Mouse (Mus musculus): ENCODE results near the gene Med16. TPM values are rescaled to one million over a fixed set of nuclear protein-coding genes. Genes with fewer than 3 reads are reported as not detected.
A peak's percentile ranks its signal among the peaks of the same experiment; 100 is the strongest.

Gene Med16
- polyA plus RNA-seq, 1 experiment from 2014 or later = 70.0 TPM

GRCm38 (mm10) chr10:79942988-79943387, 34.3 kb upstream of the Med16 start:
- Histone ChIP-seq H3K4me2 (replicated peaks) (no peak overlapping the region), H3K36me3 (peaks cover 17% of the 10 kb centered on the region; the same call in 1 of the 2 replicates), H3K9me3 (replicated peaks) (no peaks in the 10 kb centered on the region), H3K27me3 (peaks cover 2% of the 10 kb centered on the region; the same call in 1 of the 2 replicates), H3K27ac (no peak overlapping the region), H3K4me1 (peaks cover 33% of the 10 kb centered on the region), H3K9ac (no peak overlapping the region), H3K4me3 (no peak overlapping the region)
- no peak for ATAC-seq (ENCODE audit: low FRiP score)
- 93% methylated on average over 1 of the region's 1 CpGs for WGBS

DNA sequence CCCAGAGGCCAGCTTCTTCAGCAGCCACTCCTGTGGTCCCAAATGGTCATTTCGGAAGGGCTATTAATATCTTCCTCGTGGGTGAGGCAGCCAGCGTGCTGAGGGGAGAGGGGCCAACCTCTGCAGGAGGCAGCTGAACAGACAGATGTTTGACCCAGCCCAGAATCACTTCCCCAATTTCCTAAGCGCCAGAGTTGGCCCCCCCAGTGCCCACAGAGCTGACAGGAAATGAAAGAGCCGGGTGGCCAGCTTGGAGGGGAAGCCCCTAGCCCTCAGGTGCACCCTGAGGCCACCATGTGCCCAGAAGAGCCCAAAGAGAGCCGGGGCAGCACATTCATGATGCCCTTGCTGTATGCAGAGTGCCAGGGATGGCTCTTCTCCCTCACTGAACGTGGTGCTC, 32.0 kb upstream of the Med16 start:
- Histone ChIP-seq H3K27ac (no peak overlapping the region), H3K27me3 (peaks cover 4% of the 10 kb centered on the region; the same call in 1 of the 2 replicates), H3K9me3 (replicated peaks) (no peaks in the 10 kb centered on the region), H3K36me3 (peaks cover 20% of the 10 kb centered on the region), H3K4me3 (no peak overlapping the region), H3K4me1 (peaks cover 33% of the 10 kb centered on the region), H3K9ac (no peak overlapping the region), H3K4me2 (replicated peaks) (no peak overlapping the region)
- no peak for ATAC-seq (ENCODE audit: low FRiP score)
- 67% methylated on average over 7 of the region's 7 CpGs for WGBS

DNA sequence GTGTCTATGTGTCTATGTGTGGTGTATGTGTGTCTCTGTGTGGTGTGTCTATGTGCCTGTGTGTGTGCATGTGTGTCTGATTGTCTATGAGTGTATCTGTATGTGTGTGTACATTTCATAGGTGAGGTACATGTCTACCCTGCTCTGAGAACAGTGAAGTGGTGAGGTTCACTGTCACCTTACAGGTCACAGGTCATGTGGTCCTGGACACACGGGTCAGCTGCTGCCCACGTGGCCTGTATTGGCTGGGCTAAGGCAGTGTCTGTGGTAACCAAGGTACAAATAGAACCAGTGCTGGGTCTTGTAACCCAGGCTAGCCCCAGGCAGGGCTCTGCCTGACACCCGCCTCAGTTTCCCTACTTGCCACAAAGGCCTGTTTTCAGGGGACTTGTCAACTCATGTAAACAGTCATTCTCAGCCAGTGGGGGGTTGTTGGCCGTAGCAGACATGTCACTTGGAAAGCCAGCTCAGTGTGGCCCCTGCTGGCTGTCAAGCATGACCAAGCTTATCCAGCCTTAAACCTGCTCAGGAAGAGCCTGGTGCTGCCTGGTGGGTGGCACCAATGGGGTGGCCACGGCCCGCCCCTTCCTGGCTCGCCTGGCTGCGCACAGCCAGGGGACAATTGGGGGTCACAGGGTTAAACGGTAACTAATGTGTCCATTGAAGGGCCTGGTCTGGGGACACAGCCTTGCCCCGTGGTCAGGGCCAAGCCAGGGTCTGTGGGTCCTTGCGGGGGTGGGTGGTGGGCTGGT, 29.2 kb upstream of the Med16 start:
- 35% methylated on average over 11 of the region's 11 CpGs for whole genome bisulfite sequencing
- peaks cover 4% of the 10 kb centered on the region; the same call in 1 of the 2 replicates for H3K27me3 ChIP-seq
- no peak overlapping the region for H3K9ac ChIP-seq
- no peak overlapping the region for H3K27ac ChIP-seq
- peaks cover 39% of the 10 kb centered on the region for H3K4me1 ChIP-seq
- no peak overlapping the region for H3K4me3 ChIP-seq
- H3K36me3 ChIP-seq = peaks cover 29% of the 10 kb centered on the region
- no peak overlapping the region for H3K4me2 ChIP-seq (replicated peaks)
- ATAC-seq (ENCODE audit: low FRiP score) = no peak
- no peaks in the 10 kb centered on the region for H3K9me3 ChIP-seq (replicated peaks)

- Histone ChIP-seq H3K9ac (no peak overlapping the region), H3K4me2 (replicated peaks) (no peak overlapping the region; the same call in 1 of the 2 replicates), H3K27me3 (peaks cover 4% of the 10 kb centered on the region; the same call in 1 of the 2 replicates), H3K4me1 (peaks cover 49% of the 10 kb centered on the region), H3K9me3 (replicated peaks) (no peaks in the 10 kb centered on the region), H3K4me3 (no peak overlapping the region), H3K27ac (no peak overlapping the region), H3K36me3 (peaks cover 35% of the 10 kb centered on the region)
- 74% methylated on average over 27 of the region's 27 CpGs for WGBS
- ATAC-seq (ENCODE audit: low FRiP score) = peak; percentile 15; the same call in 1 of the 2 replicates
Measured at GRCm38 (mm10) chr10:79936911-79937441, 28.3 kb upstream of the Med16 start.

DNA sequence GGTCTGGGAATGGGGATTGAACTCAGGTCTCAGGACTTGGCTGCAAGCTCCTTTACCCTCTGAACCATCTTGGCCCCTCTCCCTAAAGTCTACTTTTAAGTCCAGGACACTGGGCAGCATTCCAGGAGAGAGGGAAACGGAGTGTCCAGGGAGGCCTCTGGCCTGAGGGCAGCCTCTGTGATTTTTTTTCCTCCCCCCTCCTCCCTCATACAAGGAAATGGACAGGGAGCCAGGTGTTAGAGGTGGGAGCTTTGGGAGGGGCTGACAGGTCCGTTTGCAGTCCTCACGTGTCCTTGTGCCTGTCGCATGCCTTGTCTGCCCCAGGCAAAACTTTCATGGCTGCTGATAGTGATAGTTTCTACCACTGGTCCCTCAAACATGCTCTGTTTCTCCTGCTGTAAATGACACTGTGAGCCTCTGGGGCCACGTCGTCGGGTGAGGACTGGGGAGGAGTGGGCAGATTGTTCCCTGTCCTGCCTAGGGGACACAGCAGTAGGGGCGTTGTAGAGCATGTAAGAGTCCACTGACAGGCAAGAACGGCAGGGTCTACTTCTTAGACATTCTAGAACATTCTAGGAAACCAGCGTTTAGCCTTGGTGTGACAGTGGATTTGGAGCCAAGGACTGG, 27.7 kb upstream of the Med16 start:
- Histone ChIP-seq H3K4me1 (peaks cover 51% of the 10 kb centered on the region), H3K36me3 (peaks cover 36% of the 10 kb centered on the region), H3K9me3 (replicated peaks) (no peaks in the 10 kb centered on the region), H3K4me2 (replicated peaks) (no peak overlapping the region), H3K27me3 (peaks cover 4% of the 10 kb centered on the region; the same call in 1 of the 2 replicates), H3K27ac (no peak overlapping the region), H3K4me3 (no peak overlapping the region), H3K9ac (no peak overlapping the region)
- no peak for ATAC-seq (ENCODE audit: low FRiP score)
- WGBS = 75% methylated on average over 10 of the region's 10 CpGs

DNA sequence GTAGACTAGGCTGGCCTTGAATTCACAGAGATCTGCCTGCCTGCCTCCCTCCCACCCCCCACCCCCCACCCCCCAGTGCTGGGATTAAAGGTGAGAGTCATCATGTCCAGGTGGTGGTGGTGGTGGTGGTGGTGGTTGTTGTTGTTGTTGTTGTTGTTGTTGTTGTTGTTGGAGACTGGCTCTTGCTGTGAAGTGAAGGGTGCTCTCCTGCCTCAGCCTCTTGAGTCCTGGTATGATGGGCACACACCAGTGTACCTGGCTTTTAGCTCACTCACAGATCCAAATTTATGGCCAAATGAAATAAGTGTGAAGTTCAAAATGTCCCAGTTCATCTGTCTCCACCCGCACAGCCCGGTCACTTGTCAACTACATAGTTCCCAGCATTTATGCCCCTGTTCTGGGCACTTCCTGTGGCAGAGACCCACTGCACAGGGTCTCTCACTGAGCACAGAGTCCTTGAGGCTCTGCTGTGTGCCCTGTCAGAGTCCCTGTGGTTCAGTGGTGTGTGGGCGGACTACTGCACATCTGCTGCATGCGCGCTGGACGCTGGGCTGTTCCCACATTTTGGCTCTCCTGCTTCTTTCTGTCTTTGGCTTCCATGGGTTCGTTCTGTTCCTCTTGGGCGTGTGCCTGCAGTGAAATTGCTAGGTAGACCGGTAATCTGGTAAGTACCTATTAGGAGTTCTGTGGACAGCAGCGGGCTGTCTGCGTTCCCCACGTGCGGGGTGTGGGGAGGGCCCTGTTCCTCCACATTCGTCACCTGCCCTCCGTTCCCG, 26.3 kb upstream of the Med16 start:
- no peak overlapping the region for H3K27ac ChIP-seq
- peaks cover 60% of the 10 kb centered on the region for H3K4me1 ChIP-seq
- peaks cover 4% of the 10 kb centered on the region; the same call in 1 of the 2 replicates for H3K27me3 ChIP-seq
- 0 out of 2 replicates have a peak overlapping the region, but pooled peaks have one; percentile 24 for H3K9ac ChIP-seq
- no peak for ATAC-seq (ENCODE audit: low FRiP score)
- H3K36me3 ChIP-seq = peaks cover 43% of the 10 kb centered on the region
- no peaks in the 10 kb centered on the region for H3K9me3 ChIP-seq (replicated peaks)
- 90% methylated on average over 16 of the region's 16 CpGs for WGBS
- no peak overlapping the region for H3K4me3 ChIP-seq
- no peak overlapping the region for H3K4me2 ChIP-seq (replicated peaks)

DNA sequence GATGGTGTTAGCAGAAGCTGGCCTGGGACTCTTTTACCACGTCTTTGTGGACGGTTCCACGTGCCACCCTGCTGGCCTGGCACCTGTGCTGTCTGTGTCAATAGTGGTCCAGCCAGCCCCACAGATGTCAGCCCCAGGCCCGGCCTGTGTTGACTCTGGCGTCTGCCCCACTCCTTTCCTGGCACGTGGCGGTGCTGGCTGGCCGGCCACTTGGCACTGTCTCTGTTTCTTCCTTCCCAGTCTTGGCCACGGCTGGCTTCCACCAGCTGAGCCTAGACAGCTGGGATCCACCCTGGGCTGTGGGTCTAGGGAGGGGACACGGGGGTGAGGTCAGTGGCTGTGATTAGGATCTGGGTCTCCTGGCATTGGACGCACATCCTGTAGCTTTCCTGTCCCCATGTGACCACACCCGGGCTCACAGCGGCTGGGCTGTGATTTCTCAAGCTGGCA, 25.6 kb upstream of the Med16 start:
- Histone ChIP-seq H3K27ac (no peak overlapping the region; the same call in 1 of the 2 replicates), H3K4me3 (no peak overlapping the region), H3K27me3 (peaks cover 4% of the 10 kb centered on the region; the same call in 1 of the 2 replicates), H3K4me2 (replicated peaks) (no peak overlapping the region), H3K9me3 (replicated peaks) (no peaks in the 10 kb centered on the region), H3K4me1 (peaks cover 67% of the 10 kb centered on the region), H3K9ac (0 out of 2 replicates have a peak overlapping the region, but pooled peaks have one; percentile 24), H3K36me3 (peaks cover 43% of the 10 kb centered on the region)
- no peak for ATAC-seq (ENCODE audit: low FRiP score)
- WGBS = 51% methylated on average over 13 of the region's 13 CpGs

DNA sequence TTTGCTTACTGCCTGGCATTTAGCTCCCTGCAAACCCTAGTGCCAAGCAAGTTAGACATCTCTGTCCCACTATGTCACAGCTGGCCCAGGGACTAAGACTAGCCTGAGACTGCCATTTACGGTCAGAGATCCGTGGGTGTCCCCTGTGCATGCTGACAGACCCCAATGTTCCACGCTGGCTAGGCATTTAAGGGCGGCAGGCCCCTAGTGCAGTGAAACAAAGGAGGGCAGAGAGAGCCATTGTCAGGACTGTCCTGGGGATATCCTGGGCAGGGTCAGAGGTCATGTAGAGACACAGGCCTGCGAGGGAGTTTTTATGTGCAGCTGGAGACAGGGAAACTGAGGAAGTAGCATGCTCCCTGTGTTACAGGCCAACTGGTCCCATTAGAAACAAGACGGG, 25.1 kb upstream of the Med16 start:
- 24% methylated on average over 6 of the region's 6 CpGs for WGBS

DNA sequence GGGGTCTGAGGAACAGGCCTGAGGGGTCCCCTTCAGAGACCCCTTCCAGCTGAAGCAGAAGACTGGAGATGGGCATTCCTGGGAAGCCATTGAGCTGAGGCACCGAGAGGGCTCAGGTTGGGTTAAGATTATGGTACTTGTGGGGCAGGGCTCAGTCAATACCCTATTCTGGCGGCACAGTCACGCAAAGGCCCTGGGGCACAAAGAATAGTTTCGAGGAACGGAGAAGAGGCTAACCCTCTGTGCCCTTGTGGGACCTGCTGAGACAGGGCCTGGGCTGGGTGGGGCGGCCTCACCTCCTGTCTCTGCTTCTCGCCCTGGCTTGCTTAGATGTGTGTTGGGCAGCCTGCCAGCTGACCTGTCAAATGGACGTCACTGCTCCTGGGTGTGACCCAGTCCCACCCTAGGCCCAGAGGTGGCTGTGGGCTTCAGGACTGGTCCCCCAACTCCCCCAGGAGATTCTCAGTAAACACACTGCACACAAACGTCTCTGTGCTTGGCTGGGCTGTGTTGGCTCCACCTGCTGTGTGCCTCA, 24.5 kb upstream of the Med16 start:
- no peak for ATAC-seq (ENCODE audit: low FRiP score)
- Histone ChIP-seq H3K36me3 (peaks cover 43% of the 10 kb centered on the region), H3K4me1 (peaks cover 77% of the 10 kb centered on the region), H3K4me2 (replicated peaks) (no peak overlapping the region), H3K27ac (peak overlapping the region; percentile 45; the same call in 1 of the 2 replicates), H3K9ac (0 out of 2 replicates have a peak overlapping the region, but pooled peaks have one; percentile 24), H3K27me3 (peaks cover 4% of the 10 kb centered on the region; the same call in 1 of the 2 replicates), H3K4me3 (no peak overlapping the region), H3K9me3 (replicated peaks) (no peaks in the 10 kb centered on the region)
- 58% methylated on average over 9 of the region's 9 CpGs for WGBS

More for the DNA sequence above, 25.1 kb upstream of the Med16 start:
- Histone ChIP-seq H3K36me3 (peaks cover 43% of the 10 kb centered on the region), H3K9ac (0 out of 2 replicates have a peak overlapping the region, but pooled peaks have one; percentile 24), H3K4me3 (no peak overlapping the region), H3K4me2 (replicated peaks) (no peak overlapping the region), H3K27ac (peak overlapping the region; percentile 40), H3K4me1 (peaks cover 71% of the 10 kb centered on the region), H3K27me3 (peaks cover 4% of the 10 kb centered on the region; the same call in 1 of the 2 replicates), H3K9me3 (replicated peaks) (no peaks in the 10 kb centered on the region)
- no peak for ATAC-seq (ENCODE audit: low FRiP score)

- no peak overlapping the region for H3K4me3 ChIP-seq
- peak overlapping the region; percentile 45; the same call in 1 of the 2 replicates for H3K27ac ChIP-seq
- H3K4me1 ChIP-seq = peaks cover 73% of the 10 kb centered on the region
- no peak overlapping the region for H3K4me2 ChIP-seq (replicated peaks)
- peaks cover 43% of the 10 kb centered on the region for H3K36me3 ChIP-seq
- no peaks in the 10 kb centered on the region for H3K9me3 ChIP-seq (replicated peaks)
- 19% methylated on average over 8 of the region's 8 CpGs for WGBS
- ATAC-seq (ENCODE audit: low FRiP score) = no peak
- 0 out of 2 replicates have a peak overlapping the region, but pooled peaks have one; percentile 3 for H3K9ac ChIP-seq
- H3K27me3 ChIP-seq = no peaks in the 10 kb centered on the region
Measured at GRCm38 (mm10) chr10:79932736-79933135, 24.0 kb upstream of the Med16 start.

- Histone ChIP-seq H3K4me3 (no peak overlapping the region), H3K4me2 (replicated peaks) (no peak overlapping the region), H3K9ac (no peak overlapping the region), H3K27me3 (no peaks in the 10 kb centered on the region), H3K9me3 (replicated peaks) (no peaks in the 10 kb centered on the region), H3K27ac (no peak overlapping the region), H3K4me1 (peaks cover 64% of the 10 kb centered on the region), H3K36me3 (peaks cover 37% of the 10 kb centered on the region)
- WGBS = 79% methylated on average over 9 of the region's 9 CpGs
- no peak for ATAC-seq (ENCODE audit: low FRiP score)
Measured at GRCm38 (mm10) chr10:79931797-79932196, 23.1 kb upstream of the Med16 start.
